Mouse (Mus musculus) midbrain, embryonic 12.5 days (tissue): ENCODE data around the gene Npas3. TPM values are rescaled to one million over a fixed set of nuclear protein-coding genes. Genes with fewer than 3 reads are reported as not detected.
A peak's percentile ranks its signal among the peaks of the same experiment; 100 is the strongest.

Source experiments
- ATAC-seq: fragments of 200-750 bp; cut with Nextera tagmentation; 2 replicates; pipeline ENCODE4 v1.8.0; 2017; ENCODE audit warnings: low read depth, moderate TSS enrichment, moderate library complexity; ENCODE audit not compliant: low FRiP score
- H3K27ac ChIP-seq: fragments of 300-500 bp; sonication (generic); replicated peaks from 2 replicates; pipeline ENCODE4 v1.5.1; 2016; ENCODE audit warnings: mild to moderate bottlenecking
- H3K27me3 ChIP-seq: fragments of 300-500 bp; sonication (generic); 2 replicates; pipeline ENCODE4 v1.6.1; 2016; ENCODE audit warnings: mild to moderate bottlenecking
- H3K36me3 ChIP-seq: fragments of 300-500 bp; sonication (generic); 2 replicates; pipeline ENCODE4 v1.6.1; 2016
- H3K4me1 ChIP-seq: fragments of 300-500 bp; sonication (generic); 2 replicates; pipeline ENCODE4 v1.6.1; 2016
- H3K4me2 ChIP-seq: fragments of 300-500 bp; sonication (generic); replicated peaks from 2 replicates; pipeline ENCODE4 v1.6.1; 2016; ENCODE audit warnings: mild to moderate bottlenecking, moderate library complexity
- H3K4me3 ChIP-seq: fragments of 300-500 bp; sonication (generic); 2 replicates; pipeline ENCODE4 v1.5.1; 2016; ENCODE audit warnings: mild to moderate bottlenecking
- H3K9ac ChIP-seq: fragments of 300-500 bp; sonication (generic); replicated peaks from 2 replicates; pipeline ENCODE4 v1.6.1; 2016; ENCODE audit warnings: mild to moderate bottlenecking, moderate library complexity
- H3K9me3 ChIP-seq: fragments of 300-500 bp; sonication (generic); 2 replicates; pipeline ENCODE4 v1.6.1; 2016; ENCODE audit warnings: mild to moderate bottlenecking
- whole genome bisulfite sequencing: fragments of 180-500 bp; shearing (Covaris S2); methylation state at CpG from one replicate; pipeline ENCODE4 v1.1.7; 2016; 5-methylcytosine and 5-hydroxymethylcytosine counted together
- polyA plus RNA-seq: library from polyadenylated mRNA; unstranded; fragments of >200 nt; fragmentation: Nextera tagmentation; extraction: Ambion mirVana; gene quantifications from 2 replicates; pipeline ENCODE4 v1.2.1, GENCODE M21; 2016

Gene Npas3
- polyA plus RNA-seq, 1 experiment from 2014 or later: 30.0 TPM

DNA sequence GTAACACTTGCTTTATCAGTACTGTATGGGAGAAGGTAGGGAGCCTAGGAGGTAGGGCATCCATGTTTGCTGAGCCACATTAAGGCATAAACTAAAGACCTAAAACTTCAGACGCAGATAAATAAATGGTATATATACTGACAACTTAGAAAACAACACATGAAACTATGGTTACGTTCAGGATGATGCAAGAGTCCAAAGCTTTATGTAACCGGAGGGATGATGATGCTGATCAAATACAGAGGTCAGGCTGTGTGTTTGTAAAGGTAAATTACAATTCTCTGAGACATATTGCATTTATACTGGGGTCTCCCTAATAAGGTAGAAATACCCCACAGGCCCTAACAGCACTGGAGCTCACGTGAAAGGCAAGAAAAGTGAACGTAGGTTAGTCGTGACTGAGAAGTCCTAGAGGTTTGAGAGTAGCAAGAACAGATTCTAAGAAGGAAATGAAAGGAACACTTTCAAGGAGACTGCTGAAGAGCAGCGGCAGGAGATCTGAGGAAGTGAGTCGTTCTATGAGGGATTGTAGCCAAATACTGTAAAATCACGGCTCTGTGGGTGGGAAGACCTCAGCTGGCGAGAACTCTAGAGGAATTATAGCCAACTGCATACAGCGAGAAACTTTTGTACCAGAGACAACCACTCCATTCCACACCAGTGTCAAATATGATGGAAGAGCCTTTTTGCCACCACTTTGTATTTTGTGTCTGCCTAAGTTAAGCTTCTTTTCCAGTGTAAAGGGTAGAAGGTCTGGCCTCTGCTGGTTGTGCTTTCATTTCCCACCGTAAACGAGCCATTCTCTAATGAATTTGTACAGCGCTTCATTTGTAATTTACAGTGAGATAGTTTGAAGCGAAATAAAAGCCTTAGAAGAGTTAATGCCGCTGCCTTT lies 49.7 kb downstream of the Npas3 start:
- Histone ChIP-seq H3K27me3 (no peaks in the 10 kb centered on the region), H3K4me1 (peaks cover 36% of the 10 kb centered on the region), H3K9ac (no peak overlapping the region), H3K4me3 (no peak overlapping the region), H3K9me3 (no peaks in the 10 kb centered on the region), H3K27ac (no peak overlapping the region), H3K36me3 (no peaks in the 10 kb centered on the region), H3K4me2 (no peak overlapping the region)
- no peak for ATAC-seq
- 80% methylated on average over 16 of the region's 16 CpGs for WGBS

DNA sequence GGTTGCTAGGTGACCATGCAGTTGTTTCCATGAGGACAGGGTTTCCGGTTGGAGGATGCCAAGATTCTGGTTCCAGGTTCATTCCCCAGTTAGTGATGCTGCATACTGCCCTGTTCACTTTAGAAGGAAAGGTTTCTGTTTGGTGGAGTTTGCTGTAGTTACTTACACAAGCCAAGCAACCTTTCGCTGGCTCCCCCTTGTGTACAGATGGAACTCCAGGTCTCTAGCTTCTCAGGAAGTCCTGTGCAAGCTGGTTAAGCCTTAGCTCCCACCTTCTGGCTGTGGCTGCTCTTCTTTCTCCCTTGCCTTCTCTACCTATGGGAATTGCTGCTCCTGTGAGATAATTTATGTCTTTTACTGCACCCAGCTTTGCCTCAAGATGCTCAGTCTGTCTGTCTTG lies 52.5 kb downstream of the Npas3 start:
- ATAC-seq: no peak
- no peak overlapping the region for H3K4me2 ChIP-seq
- WGBS: 46% methylated on average over 2 of the region's 2 CpGs
- no peaks in the 10 kb centered on the region for H3K9me3 ChIP-seq
- no peak overlapping the region for H3K4me3 ChIP-seq
- no peak overlapping the region for H3K27ac ChIP-seq
- peaks cover 27% of the 10 kb centered on the region for H3K4me1 ChIP-seq
- no peak overlapping the region for H3K9ac ChIP-seq
- no peaks in the 10 kb centered on the region for H3K27me3 ChIP-seq
- H3K36me3 ChIP-seq: no peaks in the 10 kb centered on the region

GRCm38 (mm10) chr12:53302129-53302528 lies 53.7 kb downstream of the Npas3 start:
- Histone ChIP-seq H3K36me3 (no peaks in the 10 kb centered on the region), H3K27me3 (no peaks in the 10 kb centered on the region), H3K9ac (no peak overlapping the region), H3K27ac (no peak overlapping the region), H3K9me3 (no peaks in the 10 kb centered on the region), H3K4me3 (no peak overlapping the region), H3K4me1 (peaks cover 19% of the 10 kb centered on the region), H3K4me2 (no peak overlapping the region)
- WGBS: 85% methylated on average over 3 of the region's 3 CpGs
- ATAC-seq: no peak

GRCm38 (mm10) chr12:53316715-53317114 lies 68.2 kb downstream of the Npas3 start:
- H3K4me2 ChIP-seq: no peak overlapping the region
- WGBS: 39% methylated on average over 2 of the region's 2 CpGs
- no peak overlapping the region for H3K9ac ChIP-seq
- H3K9me3 ChIP-seq: no peaks in the 10 kb centered on the region
- peaks cover 19% of the 10 kb centered on the region for H3K4me1 ChIP-seq
- no peak overlapping the region for H3K4me3 ChIP-seq
- H3K27me3 ChIP-seq: no peaks in the 10 kb centered on the region
- no peaks in the 10 kb centered on the region for H3K36me3 ChIP-seq
- peak overlapping the region; percentile 25; the same call in 1 of the 2 replicates for H3K27ac ChIP-seq
- no peak for ATAC-seq

DNA sequence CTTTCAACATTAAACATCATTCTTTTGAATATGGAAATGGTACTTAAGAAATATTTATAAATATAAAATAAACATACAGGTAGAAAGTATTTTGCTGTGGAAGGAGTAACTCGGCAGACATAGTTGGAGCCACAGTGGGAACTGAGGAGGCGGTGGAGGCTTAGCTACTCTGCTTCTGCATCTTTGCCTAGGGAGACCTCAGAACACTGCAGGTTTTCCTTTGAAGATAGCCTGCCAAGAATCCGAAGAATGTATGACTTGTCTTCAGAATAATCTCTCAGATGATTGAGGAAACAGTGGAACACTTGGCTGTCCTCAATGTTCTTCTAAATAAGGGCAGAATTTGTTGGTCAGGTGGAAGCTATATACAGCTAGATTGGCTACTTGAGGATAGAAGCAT lies 69.3 kb downstream of the Npas3 start:
- H3K36me3 ChIP-seq: no peaks in the 10 kb centered on the region
- no peak for ATAC-seq
- H3K4me1 ChIP-seq: peaks cover 28% of the 10 kb centered on the region
- WGBS: 73% methylated on average over 3 of the region's 3 CpGs
- no peaks in the 10 kb centered on the region for H3K9me3 ChIP-seq
- H3K4me3 ChIP-seq: no peak overlapping the region
- H3K4me2 ChIP-seq: no peak overlapping the region
- H3K27me3 ChIP-seq: no peaks in the 10 kb centered on the region
- no peak overlapping the region for H3K27ac ChIP-seq
- no peak overlapping the region for H3K9ac ChIP-seq

- Histone ChIP-seq H3K4me2 (no peak overlapping the region), H3K4me3 (no peak overlapping the region), H3K9ac (no peak overlapping the region), H3K27me3 (no peaks in the 10 kb centered on the region), H3K36me3 (no peaks in the 10 kb centered on the region), H3K4me1 (peaks cover 26% of the 10 kb centered on the region), H3K27ac (no peak overlapping the region), H3K9me3 (no peaks in the 10 kb centered on the region)
- WGBS: 94% methylated on average over 2 of the region's 2 CpGs
- no peak for ATAC-seq
Measured at GRCm38 (mm10) chr12:53320526-53320925, 72.0 kb downstream of the Npas3 start.

- H3K4me2 ChIP-seq: no peak overlapping the region
- H3K9me3 ChIP-seq: no peaks in the 10 kb centered on the region
- H3K4me3 ChIP-seq: no peak overlapping the region
- H3K27ac ChIP-seq: no peak overlapping the region
- no peak for ATAC-seq
- no peaks in the 10 kb centered on the region for H3K36me3 ChIP-seq
- 77% methylated on average over 12 of the region's 12 CpGs for WGBS
- H3K9ac ChIP-seq: no peak overlapping the region
- H3K27me3 ChIP-seq: no peaks in the 10 kb centered on the region
- peaks cover 25% of the 10 kb centered on the region for H3K4me1 ChIP-seq
Measured at GRCm38 (mm10) chr12:53321018-53321417, 72.5 kb downstream of the Npas3 start.

- WGBS: 46% methylated on average over 2 of the region's 2 CpGs
- no peaks in the 10 kb centered on the region for H3K36me3 ChIP-seq
- H3K9ac ChIP-seq: no peak overlapping the region
- no peak for ATAC-seq
- H3K4me2 ChIP-seq: no peak overlapping the region
- peaks cover 22% of the 10 kb centered on the region for H3K4me1 ChIP-seq
- no peaks in the 10 kb centered on the region for H3K9me3 ChIP-seq
- no peak overlapping the region for H3K4me3 ChIP-seq
- no peaks in the 10 kb centered on the region for H3K27me3 ChIP-seq
- peak overlapping the region; percentile 39; the same call in 1 of the 2 replicates for H3K27ac ChIP-seq
Measured at GRCm38 (mm10) chr12:53321944-53322343, 73.5 kb downstream of the Npas3 start.

GRCm38 (mm10) chr12:53327653-53328188 lies 79.2 kb downstream of the Npas3 start:
- H3K27ac ChIP-seq: no peak overlapping the region; the same call in 1 of the 2 replicates
- H3K27me3 ChIP-seq: no peaks in the 10 kb centered on the region
- 47% methylated on average over 3 of the region's 3 CpGs for WGBS
- H3K4me2 ChIP-seq: no peak overlapping the region
- H3K9ac ChIP-seq: no peak overlapping the region
- H3K4me3 ChIP-seq: no peak overlapping the region
- H3K4me1 ChIP-seq: peaks cover 36% of the 10 kb centered on the region
- no peaks in the 10 kb centered on the region for H3K9me3 ChIP-seq
- ATAC-seq: no peak
- H3K36me3 ChIP-seq: no peaks in the 10 kb centered on the region

GRCm38 (mm10) chr12:53328257-53328736 lies 79.8 kb downstream of the Npas3 start:
- no peak overlapping the region for H3K9ac ChIP-seq
- H3K4me1 ChIP-seq: peaks cover 36% of the 10 kb centered on the region
- no peaks in the 10 kb centered on the region for H3K9me3 ChIP-seq
- ATAC-seq: no peak
- H3K36me3 ChIP-seq: no peaks in the 10 kb centered on the region
- H3K4me3 ChIP-seq: no peak overlapping the region
- no peaks in the 10 kb centered on the region for H3K27me3 ChIP-seq
- H3K27ac ChIP-seq: no peak overlapping the region; the same call in 1 of the 2 replicates
- 52% methylated on average over 5 of the region's 5 CpGs for WGBS
- no peak overlapping the region for H3K4me2 ChIP-seq

DNA sequence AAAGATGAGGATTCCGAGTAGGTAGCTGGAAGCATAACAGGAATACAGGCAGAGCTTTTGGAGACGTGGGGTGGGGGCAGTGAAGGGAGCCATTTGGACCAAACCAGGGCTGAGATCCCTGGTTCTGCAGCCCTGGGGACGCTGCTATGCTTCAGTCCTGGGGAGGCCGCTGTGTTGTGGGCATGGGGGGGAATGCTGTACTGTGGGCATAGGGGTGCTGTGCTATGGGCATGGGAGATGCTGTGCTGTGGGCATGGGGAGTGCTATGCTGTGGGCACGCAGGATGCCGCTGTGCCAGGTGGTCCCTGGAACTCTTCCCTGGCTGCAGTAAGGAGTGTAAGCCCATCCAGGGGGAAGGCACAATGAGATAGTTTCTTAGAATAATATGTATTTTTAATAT lies 81.7 kb downstream of the Npas3 start:
- Histone ChIP-seq H3K36me3 (no peaks in the 10 kb centered on the region), H3K4me2 (no peak overlapping the region), H3K27ac (no peak overlapping the region), H3K9me3 (no peaks in the 10 kb centered on the region), H3K4me1 (peaks cover 36% of the 10 kb centered on the region), H3K4me3 (no peak overlapping the region), H3K27me3 (no peaks in the 10 kb centered on the region), H3K9ac (no peak overlapping the region)
- 0 out of 2 replicates have a peak, but pooled peaks have one; percentile 19 for ATAC-seq
- WGBS: 91% methylated on average over 6 of the region's 6 CpGs

DNA sequence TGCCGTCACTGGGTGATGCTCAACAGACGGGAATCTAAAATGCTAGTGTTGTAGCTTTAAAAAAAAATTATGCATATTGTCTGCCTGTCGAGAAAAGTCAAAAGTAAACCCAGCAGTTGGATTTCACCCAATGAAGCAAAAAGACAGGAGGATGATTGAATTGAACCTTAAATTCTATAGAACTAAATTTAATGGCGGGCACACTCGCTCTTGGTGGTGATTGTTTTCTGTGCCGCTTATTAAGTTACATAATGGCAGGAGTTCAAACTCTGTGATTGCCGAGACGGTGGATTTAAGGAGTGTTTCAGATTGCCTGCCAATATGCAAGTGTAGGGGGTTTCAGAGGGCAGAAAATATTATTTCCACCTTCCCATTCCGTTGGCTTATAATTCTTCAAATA lies 82.9 kb downstream of the Npas3 start:
- no peaks in the 10 kb centered on the region for H3K9me3 ChIP-seq
- H3K4me3 ChIP-seq: no peak overlapping the region
- H3K27ac ChIP-seq: no peak overlapping the region
- no peaks in the 10 kb centered on the region for H3K36me3 ChIP-seq
- H3K27me3 ChIP-seq: no peaks in the 10 kb centered on the region
- H3K4me2 ChIP-seq: no peak overlapping the region
- WGBS: 57% methylated on average over 9 of the region's 9 CpGs
- H3K4me1 ChIP-seq: peaks cover 36% of the 10 kb centered on the region
- no peak overlapping the region for H3K9ac ChIP-seq
- no peak for ATAC-seq
